Mouse (Mus musculus) intestine, embryonic 14.5 days (tissue): ENCODE data around the gene Rep15. TPM values are rescaled to one million over a fixed set of nuclear protein-coding genes. Genes with fewer than 3 reads are reported as not detected.
A peak's percentile ranks its signal among the peaks of the same experiment; 100 is the strongest.

ENCODE experiments used
- ATAC-seq: fragments of 200-750 bp; cut with Nextera tagmentation; replicated peaks from 2 replicates; pipeline ENCODE4 v1.8.0; 2017; ENCODE audit warnings: low read depth, moderate number of reproducible peaks, moderate TSS enrichment, moderate library complexity; ENCODE audit not compliant: low FRiP score, low TSS enrichment
- DNase-seq: peaks from one replicate; pipeline ENCODE4 v3.0.0-alpha.2; 2018; ENCODE audit warnings: low spot score
- H3K27ac ChIP-seq: fragments of 300-500 bp; sonication (generic); 2 replicates; pipeline ENCODE4 v1.5.1; 2014; ENCODE audit warnings: low read depth, mild to moderate bottlenecking, control low read depth
- H3K27me3 ChIP-seq: fragments of 300-500 bp; sonication (generic); replicated peaks from 2 replicates; pipeline ENCODE4 v1.6.1; 2014; ENCODE audit warnings: low read length, control low read depth; ENCODE audit not compliant: control insufficient read depth, insufficient read depth
- H3K36me3 ChIP-seq: fragments of 300-500 bp; sonication (generic); 2 replicates; pipeline ENCODE4 v1.6.1; 2014; ENCODE audit warnings: low read length, control low read depth; ENCODE audit not compliant: control insufficient read depth, insufficient read depth
- H3K4me1 ChIP-seq: fragments of 300-500 bp; sonication (generic); replicated peaks from 2 replicates; pipeline ENCODE4 v1.6.1; 2014; ENCODE audit warnings: low read length, control low read depth, mixed read lengths; ENCODE audit not compliant: control insufficient read depth, insufficient read depth
- H3K4me2 ChIP-seq: fragments of 300-500 bp; sonication (generic); 2 replicates; pipeline ENCODE4 v1.6.1; 2014; ENCODE audit warnings: low read length
- H3K4me3 ChIP-seq: fragments of 300-500 bp; sonication (generic); 2 replicates; pipeline ENCODE4 v1.5.1; 2014; ENCODE audit warnings: low read depth, low read length, control low read depth, mixed read lengths
- H3K9ac ChIP-seq: fragments of 300-500 bp; sonication (generic); 2 replicates; pipeline ENCODE4 v1.6.1; 2014; ENCODE audit warnings: mild to moderate bottlenecking, low read length
- H3K9me3 ChIP-seq: fragments of 300-500 bp; sonication (generic); 2 replicates; pipeline ENCODE4 v1.6.1; 2016; ENCODE audit warnings: low read length, control low read depth; ENCODE audit not compliant: control insufficient read depth
- WGBS: fragments of 180-500 bp; shearing (Covaris S2); extraction: QIAGEN DNeasy Blood & Tissue Kit; methylation state at CpG from one replicate; pipeline ENCODE4 v1.1.7; 2014; 5-methylcytosine and 5-hydroxymethylcytosine counted together
- polyA plus RNA-seq: library from polyadenylated mRNA; unstranded; fragments of >200 nt; fragmentation: Nextera tagmentation; extraction: Ambion mirVana; gene quantifications from 2 replicates; pipeline ENCODE4 v1.2.1, GENCODE M21; 2014

Gene Rep15
- polyA plus RNA-seq, 1 experiment from 2014 or later = 2.5 TPM

GRCm38 (mm10) chr6:147062034-147062433, 29.6 kb downstream of the Rep15 start:
- H3K27me3 ChIP-seq = no peaks in the 10 kb centered on the region
- no peak overlapping the region for H3K27ac ChIP-seq
- H3K9ac ChIP-seq = no peak overlapping the region
- DNase-seq (peak; percentile 45), ATAC-seq (no peak)
- H3K4me3 ChIP-seq = no peak overlapping the region
- no peak overlapping the region for H3K4me2 ChIP-seq
- H3K36me3 ChIP-seq = peaks cover 65% of the 10 kb centered on the region
- H3K4me1 ChIP-seq = no peaks in the 10 kb centered on the region
- WGBS = 70% methylated on average over 7 of the region's 7 CpGs
- no peaks in the 10 kb centered on the region for H3K9me3 ChIP-seq

GRCm38 (mm10) chr6:147062694-147063093, 30.3 kb downstream of the Rep15 start:
- Histone ChIP-seq H3K9ac (no peak overlapping the region), H3K27ac (no peak overlapping the region), H3K27me3 (no peaks in the 10 kb centered on the region), H3K4me1 (no peaks in the 10 kb centered on the region), H3K4me3 (no peak overlapping the region), H3K36me3 (peaks cover 66% of the 10 kb centered on the region), H3K4me2 (no peak overlapping the region), H3K9me3 (no peaks in the 10 kb centered on the region)
- ATAC-seq = no peak
- DNase-seq = peak; percentile 41
- WGBS = 90% methylated on average over 7 of the region's 7 CpGs

- ATAC-seq (no peak), DNase-seq (no peak)
- H3K27ac ChIP-seq = no peak overlapping the region
- WGBS = 85% methylated on average over 10 of the region's 10 CpGs
- no peak overlapping the region for H3K9ac ChIP-seq
- H3K4me2 ChIP-seq = no peak overlapping the region
- no peaks in the 10 kb centered on the region for H3K27me3 ChIP-seq
- H3K4me1 ChIP-seq = no peaks in the 10 kb centered on the region
- H3K36me3 ChIP-seq = peaks cover 65% of the 10 kb centered on the region
- no peaks in the 10 kb centered on the region for H3K9me3 ChIP-seq
- H3K4me3 ChIP-seq = no peak overlapping the region
These were observed 32.0 kb downstream of the Rep15 start for GRCm38 (mm10) chr6:147064226-147064943.

GRCm38 (mm10) chr6:147064944-147065261, 32.5 kb downstream of the Rep15 start:
- ATAC-seq (no peak), DNase-seq (no peak)
- 77% methylated on average over 6 of the region's 6 CpGs for whole genome bisulfite sequencing
- no peaks in the 10 kb centered on the region for H3K4me1 ChIP-seq
- no peak overlapping the region for H3K9ac ChIP-seq
- H3K9me3 ChIP-seq = no peaks in the 10 kb centered on the region
- no peak overlapping the region for H3K27ac ChIP-seq
- H3K36me3 ChIP-seq = peaks cover 69% of the 10 kb centered on the region
- no peaks in the 10 kb centered on the region for H3K27me3 ChIP-seq
- no peak overlapping the region for H3K4me3 ChIP-seq
- no peak overlapping the region for H3K4me2 ChIP-seq

GRCm38 (mm10) chr6:147075808-147076387, 43.5 kb downstream of the Rep15 start:
- Histone ChIP-seq H3K4me1 (no peaks in the 10 kb centered on the region), H3K27me3 (no peaks in the 10 kb centered on the region), H3K4me3 (no peak overlapping the region), H3K9me3 (no peaks in the 10 kb centered on the region), H3K9ac (no peak overlapping the region), H3K36me3 (peaks cover 17% of the 10 kb centered on the region), H3K4me2 (no peak overlapping the region), H3K27ac (peak overlapping the region; percentile 68)
- DNase-seq (no peak), ATAC-seq (no peak)
- WGBS = 44% methylated on average over 5 of the region's 5 CpGs

GRCm38 (mm10) chr6:147076878-147077277, 44.5 kb downstream of the Rep15 start:
- DNase-seq = no peak
- no peaks in the 10 kb centered on the region for H3K9me3 ChIP-seq
- WGBS = 78% methylated on average over 8 of the region's 8 CpGs
- no peak for ATAC-seq
- H3K4me3 ChIP-seq = no peak overlapping the region
- no peaks in the 10 kb centered on the region for H3K27me3 ChIP-seq
- no peak overlapping the region for H3K27ac ChIP-seq
- no peaks in the 10 kb centered on the region for H3K4me1 ChIP-seq
- no peak overlapping the region for H3K4me2 ChIP-seq
- no peak overlapping the region for H3K9ac ChIP-seq
- peaks cover 7% of the 10 kb centered on the region for H3K36me3 ChIP-seq

GRCm38 (mm10) chr6:147079919-147080318, 47.5 kb downstream of the Rep15 start:
- DNase-seq (no peak), ATAC-seq (no peak)
- WGBS = 93% methylated on average over 10 of the region's 10 CpGs
- no peaks in the 10 kb centered on the region for H3K36me3 ChIP-seq
- H3K4me1 ChIP-seq = no peaks in the 10 kb centered on the region
- no peak overlapping the region for H3K27ac ChIP-seq
- no peak overlapping the region for H3K4me2 ChIP-seq
- no peaks in the 10 kb centered on the region for H3K9me3 ChIP-seq
- H3K27me3 ChIP-seq = no peaks in the 10 kb centered on the region
- H3K4me3 ChIP-seq = no peak overlapping the region
- H3K9ac ChIP-seq = no peak overlapping the region
